Mouse (Mus musculus) left cerebral cortex, postnatal 36 days (tissue): Measurements from ENCODE around the gene Mcmbp. TPM values are rescaled to one million over a fixed set of nuclear protein-coding genes. Genes with fewer than 3 reads are reported as not detected.

Experiments used
- total RNA-seq, 2 experiments: library from RNA; stranded (reverse); gene quantifications; 2 replicates each; pipeline ENCODE4 v1.2.3; 2021

Gene Mcmbp
- total RNA-seq, 2 experiments from 2014 or later = 19.9 to 27.6 TPM

Other genes starting within 250 kb of the Mcmbp start
- 1 to 10 TPM; 6.0 to 7.7 TPM for gene Bag3, start 216.9 kb downstream of the Mcmbp start, total RNA-seq
- 10 to 100 TPM; 88.9 to 94.6 TPM for gene Inpp5f, start 129.2 kb downstream of the Mcmbp start, total RNA-seq
- gene Sec23ip, start 4.4 kb upstream of the Mcmbp start, total RNA-seq = 10 to 100 TPM; 36.9 to 44.2 TPM